Mouse (Mus musculus) stomach, embryonic 15.5 days (tissue): ENCODE measurements around the gene Runx3. TPM values are rescaled to one million over a fixed set of nuclear protein-coding genes. Genes with fewer than 3 reads are reported as not detected.
A peak's percentile ranks its signal among the peaks of the same experiment; 100 is the strongest.

Experiments used
- ATAC-seq: fragments of 200-750 bp; cut with Nextera tagmentation; 2 replicates; pipeline ENCODE4 v1.8.0; 2017; ENCODE audit warnings: low read depth, moderate number of reproducible peaks, moderate TSS enrichment; ENCODE audit not compliant: insufficient read depth, low FRiP score
- H3K27ac ChIP-seq: fragments of 300-500 bp; sonication (generic); 2 replicates; pipeline ENCODE4 v1.5.1; 2015; ENCODE audit warnings: mild to moderate bottlenecking, inconsistent platforms
- H3K27me3 ChIP-seq: fragments of 300-500 bp; sonication (generic); replicated peaks from 2 replicates; pipeline ENCODE4 v1.6.1; 2015; ENCODE audit warnings: inconsistent platforms
- H3K36me3 ChIP-seq: fragments of 300-500 bp; sonication (generic); 2 replicates; pipeline ENCODE4 v1.6.1; 2015; ENCODE audit warnings: inconsistent platforms
- H3K4me1 ChIP-seq: fragments of 300-500 bp; sonication (generic); 2 replicates; pipeline ENCODE4 v1.6.1; 2015; ENCODE audit warnings: inconsistent platforms
- H3K4me2 ChIP-seq: fragments of 300-500 bp; sonication (generic); 2 replicates; pipeline ENCODE4 v1.6.1; 2015; ENCODE audit warnings: mild to moderate bottlenecking, inconsistent platforms
- H3K4me3 ChIP-seq: fragments of 300-500 bp; sonication (generic); replicated peaks from 2 replicates; pipeline ENCODE4 v1.5.1; 2015; ENCODE audit warnings: inconsistent platforms
- H3K9ac ChIP-seq: fragments of 300-500 bp; sonication (generic); 2 replicates; pipeline ENCODE4 v1.6.1; 2015; ENCODE audit warnings: inconsistent platforms
- H3K9me3 ChIP-seq: fragments of 300-500 bp; sonication (generic); 2 replicates; pipeline ENCODE4 v1.6.1; 2016; ENCODE audit warnings: inconsistent platforms
- WGBS: fragments of 180-500 bp; shearing (Covaris S2); methylation state at CpG from one replicate; pipeline ENCODE4 v1.1.7; 2015; 5-methylcytosine and 5-hydroxymethylcytosine counted together
- polyA plus RNA-seq: library from polyadenylated mRNA; unstranded; fragments of >200 nt; fragmentation: Nextera tagmentation; extraction: Ambion mirVana; gene quantifications from 2 replicates; pipeline ENCODE4 v1.2.1, GENCODE M21; 2015

Gene Runx3
- polyA plus RNA-seq: 0.21 and 0.26 TPM in 2 replicates

DNA sequence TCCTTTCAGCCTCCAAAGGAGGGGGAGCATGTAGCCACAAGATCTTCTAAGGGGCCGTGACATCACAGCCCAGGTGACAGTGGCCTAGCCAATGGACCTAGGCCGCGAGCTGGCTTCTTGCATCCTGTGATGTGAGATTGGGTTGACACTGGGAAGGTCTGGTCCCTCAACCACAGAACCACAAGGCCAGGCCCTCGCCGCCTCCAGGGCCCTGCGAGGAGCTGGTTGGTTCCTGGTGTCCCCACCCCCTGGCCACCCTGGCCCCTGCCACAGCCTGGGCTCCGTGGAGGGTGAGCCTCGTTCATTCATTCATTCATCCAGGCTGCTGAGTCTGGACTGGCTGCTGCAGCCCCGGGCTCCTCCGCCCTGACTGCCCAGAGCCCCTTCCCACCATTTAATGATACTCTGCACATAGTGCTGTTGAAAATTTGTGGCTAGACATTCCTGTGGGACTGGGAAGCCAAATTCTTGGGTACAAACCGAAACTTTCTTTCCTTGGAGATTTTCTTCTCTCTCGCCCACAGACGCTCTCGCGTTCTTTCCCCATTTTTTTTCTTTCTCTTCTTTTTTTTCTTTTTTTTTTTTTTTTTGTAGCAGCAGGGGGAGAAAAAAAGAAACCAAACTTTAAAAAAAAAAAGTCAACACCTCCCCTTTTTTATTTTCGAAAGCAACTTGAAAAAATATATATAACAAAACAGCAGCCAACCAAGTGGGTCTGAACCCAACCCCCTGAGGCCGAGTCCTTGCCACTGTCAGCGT, at the start of gene Runx3:
Runx3 (plus strand) TSS at position 311 of the 759 bp plus-strand sequence.
- no peak within 1 kb of the TSS for H3K27ac ChIP-seq
- 76% methylated on average over 18 of the region's 18 CpGs for WGBS
- no peaks in the 10 kb centered on the region for H3K4me1 ChIP-seq
- no peak within 1 kb of the TSS for H3K4me3 ChIP-seq
- H3K9ac ChIP-seq: no peak within 1 kb of the TSS
- no peaks in the 10 kb centered on the region for H3K36me3 ChIP-seq
- ATAC-seq: no peak
- H3K4me2 ChIP-seq: no peak within 1 kb of the TSS
- H3K9me3 ChIP-seq: no peaks in the 10 kb centered on the region
- H3K27me3 ChIP-seq: no peaks in the 10 kb centered on the region

DNA sequence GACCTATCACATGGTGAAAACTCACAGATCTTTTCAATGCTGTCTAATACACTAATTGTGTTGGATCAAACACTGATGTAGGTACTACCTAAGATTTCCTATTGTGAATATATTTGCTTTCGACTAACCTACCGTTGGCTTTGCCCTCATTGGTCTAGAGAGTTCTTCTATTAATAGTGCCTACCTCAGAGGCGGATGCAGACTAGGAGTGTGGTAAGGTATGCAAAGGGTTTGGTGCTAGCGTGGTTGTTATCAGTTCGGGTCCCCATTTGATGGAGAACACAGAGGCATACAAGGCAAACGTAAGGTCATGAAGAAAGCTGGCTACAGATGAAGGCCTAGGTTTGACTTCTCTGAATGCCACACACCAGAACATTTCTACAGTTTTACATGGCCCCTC, 47.8 kb upstream of the Runx3 start:
- H3K36me3 ChIP-seq: no peaks in the 10 kb centered on the region
- no peak overlapping the region for H3K27ac ChIP-seq
- no peak overlapping the region for H3K4me2 ChIP-seq
- H3K27me3 ChIP-seq: no peaks in the 10 kb centered on the region
- H3K9me3 ChIP-seq: no peaks in the 10 kb centered on the region
- H3K4me1 ChIP-seq: no peaks in the 10 kb centered on the region
- 80% methylated on average over 6 of the region's 6 CpGs for WGBS
- ATAC-seq: no peak
- no peak overlapping the region for H3K4me3 ChIP-seq
- no peak overlapping the region for H3K9ac ChIP-seq

DNA sequence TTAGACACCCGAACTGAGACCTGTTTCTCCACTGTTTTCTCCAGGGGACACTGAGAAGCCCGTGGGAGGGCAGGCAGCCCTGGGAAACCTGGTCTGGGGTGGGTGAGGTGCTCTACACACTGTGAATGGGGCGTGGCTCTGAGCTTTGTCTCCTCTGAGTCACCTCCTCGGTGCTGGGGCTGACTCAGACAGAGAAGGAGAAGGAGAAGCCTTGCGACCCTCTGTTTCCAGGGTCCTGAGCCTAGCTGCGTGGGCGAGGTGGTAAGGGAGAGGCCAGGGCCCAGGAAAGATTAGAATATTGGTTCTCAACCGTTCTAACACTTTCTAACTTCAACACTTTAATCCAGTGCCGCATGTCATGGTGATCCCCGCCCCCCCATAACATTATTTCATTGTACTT, 46.9 kb upstream of the Runx3 start:
- ATAC-seq: peak; percentile 67; the same call in 1 of the 2 replicates
- Histone ChIP-seq H3K27me3 (no peaks in the 10 kb centered on the region), H3K9me3 (no peaks in the 10 kb centered on the region), H3K4me1 (no peaks in the 10 kb centered on the region), H3K36me3 (no peaks in the 10 kb centered on the region), H3K9ac (no peak overlapping the region), H3K4me2 (no peak overlapping the region), H3K27ac (no peak overlapping the region), H3K4me3 (no peak overlapping the region)
- WGBS: 60% methylated on average over 10 of the region's 10 CpGs

DNA sequence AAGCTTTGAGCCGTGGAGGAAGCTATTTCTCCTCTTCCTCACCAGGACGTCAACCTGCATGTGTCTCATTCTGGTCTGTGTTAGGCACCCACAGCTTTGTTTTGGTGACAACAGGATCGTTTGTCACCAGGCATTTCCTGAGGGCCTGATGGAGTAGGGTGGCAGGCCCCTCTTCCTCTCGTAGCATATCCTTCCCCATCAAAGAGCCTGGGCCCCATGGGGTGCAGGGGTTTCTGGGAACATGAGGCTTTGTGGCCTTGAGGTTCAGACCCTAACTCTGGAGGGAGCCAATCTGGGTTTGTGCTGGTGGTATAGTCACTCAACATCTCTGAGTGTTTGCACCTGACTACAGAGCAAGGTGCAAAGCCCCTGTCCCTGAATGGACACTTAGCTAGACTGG, 45.8 kb upstream of the Runx3 start:
- no peaks in the 10 kb centered on the region for H3K9me3 ChIP-seq
- no peak overlapping the region for H3K9ac ChIP-seq
- ATAC-seq: no peak
- H3K4me2 ChIP-seq: no peak overlapping the region
- 57% methylated on average over 4 of the region's 4 CpGs for WGBS
- no peaks in the 10 kb centered on the region for H3K36me3 ChIP-seq
- H3K4me1 ChIP-seq: no peaks in the 10 kb centered on the region
- no peak overlapping the region for H3K4me3 ChIP-seq
- H3K27me3 ChIP-seq: no peaks in the 10 kb centered on the region
- H3K27ac ChIP-seq: no peak overlapping the region

DNA sequence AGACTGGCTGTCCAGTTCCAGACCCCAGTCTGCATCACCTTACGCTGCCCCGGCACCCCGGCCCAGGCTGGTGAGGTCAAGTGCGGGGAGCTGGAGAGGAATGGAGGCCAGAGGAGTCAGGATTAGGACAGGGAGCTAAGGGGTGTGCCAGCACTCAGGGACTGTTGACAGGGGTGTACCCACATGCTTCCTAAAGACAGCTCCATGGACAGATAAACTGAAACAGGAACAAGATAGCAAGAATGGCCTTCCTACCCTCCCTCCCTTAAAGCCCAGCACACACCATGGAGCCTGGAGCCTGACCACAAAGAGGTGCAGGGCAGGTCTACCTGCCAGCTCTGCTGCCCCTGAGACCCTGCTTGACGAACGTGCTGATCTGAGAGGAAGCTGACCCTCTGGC, 45.1 kb upstream of the Runx3 start:
- Histone ChIP-seq H3K9me3 (no peaks in the 10 kb centered on the region), H3K4me3 (no peak overlapping the region), H3K4me2 (no peak overlapping the region), H3K36me3 (no peaks in the 10 kb centered on the region), H3K27me3 (no peaks in the 10 kb centered on the region), H3K4me1 (0 out of 2 replicates have a peak, but pooled peaks cover 5% of the 10 kb centered on the region), H3K27ac (no peak overlapping the region), H3K9ac (no peak overlapping the region)
- whole genome bisulfite sequencing: 75% methylated on average over 6 of the region's 6 CpGs
- ATAC-seq: no peak

DNA sequence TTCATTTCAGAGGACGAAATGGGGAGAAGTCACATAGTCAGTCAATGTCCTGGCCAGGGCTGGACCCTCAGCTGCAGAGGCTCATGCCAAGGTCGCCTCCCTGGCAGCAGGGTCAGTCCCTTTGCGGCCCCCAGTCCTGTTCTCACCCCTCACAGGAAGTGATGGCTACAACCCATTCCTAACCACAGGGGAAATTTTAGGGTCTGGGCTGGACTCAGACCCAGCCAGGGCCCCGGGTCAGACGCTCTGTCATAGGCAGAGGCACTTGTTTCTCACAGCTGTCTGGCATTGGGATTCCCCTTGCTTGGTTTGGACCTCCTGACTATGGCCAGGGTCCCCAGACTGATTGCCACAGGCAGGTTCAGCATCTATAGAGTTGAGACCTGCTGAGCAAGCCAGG, 43.8 kb upstream of the Runx3 start:
- no peak overlapping the region for H3K4me3 ChIP-seq
- H3K9ac ChIP-seq: no peak overlapping the region
- WGBS: 81% methylated on average over 5 of the region's 5 CpGs
- no peak overlapping the region for H3K4me2 ChIP-seq
- H3K27ac ChIP-seq: no peak overlapping the region
- no peaks in the 10 kb centered on the region for H3K9me3 ChIP-seq
- ATAC-seq: no peak
- H3K36me3 ChIP-seq: no peaks in the 10 kb centered on the region
- H3K4me1 ChIP-seq: 0 out of 2 replicates have a peak, but pooled peaks cover 5% of the 10 kb centered on the region
- H3K27me3 ChIP-seq: no peaks in the 10 kb centered on the region

DNA sequence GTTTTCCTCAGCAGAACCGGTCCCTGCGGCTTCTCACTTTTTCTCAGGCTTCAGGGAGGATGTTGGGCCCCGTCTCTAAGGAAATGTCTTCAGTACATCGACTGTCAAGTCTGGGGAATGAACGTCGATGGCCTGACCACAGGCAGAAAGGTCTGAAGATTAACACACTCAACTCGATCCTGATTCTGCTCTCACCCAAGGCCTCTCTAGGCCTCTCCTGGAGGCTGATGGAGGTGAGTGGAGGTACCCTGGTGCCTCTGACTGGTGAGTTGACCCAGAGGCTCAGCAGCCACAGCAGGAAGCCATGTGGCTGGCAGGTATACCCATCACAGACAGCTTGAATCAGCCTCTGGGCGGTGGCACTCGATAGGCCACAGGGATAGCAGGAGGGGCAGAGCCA, 43.3 kb upstream of the Runx3 start:
- Histone ChIP-seq H3K4me1 (0 out of 2 replicates have a peak, but pooled peaks cover 5% of the 10 kb centered on the region), H3K9ac (no peak overlapping the region), H3K36me3 (no peaks in the 10 kb centered on the region), H3K27ac (no peak overlapping the region), H3K4me2 (no peak overlapping the region), H3K4me3 (no peak overlapping the region), H3K9me3 (no peaks in the 10 kb centered on the region), H3K27me3 (no peaks in the 10 kb centered on the region)
- WGBS: 72% methylated on average over 9 of the region's 9 CpGs
- ATAC-seq: no peak

DNA sequence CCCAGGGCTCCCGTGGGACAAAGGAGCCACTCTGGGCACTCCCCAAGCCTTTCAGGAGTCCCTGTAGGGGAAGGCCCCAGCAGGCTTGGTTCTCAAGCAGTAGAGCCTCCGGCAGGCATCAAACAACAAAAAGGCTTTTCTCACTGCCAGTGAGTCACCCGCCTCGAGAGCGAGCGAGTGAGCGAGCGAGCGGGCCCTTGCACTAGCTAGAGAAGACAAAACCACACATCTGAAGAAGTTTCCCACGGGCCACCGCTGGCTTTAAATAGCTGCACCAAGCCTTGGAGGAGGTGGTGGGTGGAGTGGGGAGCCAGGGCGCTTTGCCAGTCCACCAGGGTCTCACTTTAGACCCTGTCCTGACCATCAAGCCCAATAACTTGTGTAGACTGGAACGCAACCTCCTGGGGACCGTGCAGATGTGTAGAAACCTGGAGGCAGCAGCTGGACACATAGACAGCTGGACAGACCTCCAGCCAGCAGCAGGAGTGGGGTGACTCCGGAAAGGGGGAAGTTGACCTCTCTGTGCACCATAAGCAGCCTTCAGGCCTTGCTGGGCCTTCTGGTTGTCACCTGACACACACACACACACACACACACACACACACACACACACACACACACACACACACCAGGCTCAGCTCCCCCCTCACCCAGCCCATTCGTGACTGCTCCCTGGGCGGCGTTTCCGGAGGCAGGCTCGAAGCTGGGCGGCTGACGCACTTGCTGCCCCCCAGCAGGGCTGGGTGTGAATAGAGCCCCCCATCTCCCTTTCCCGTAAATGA, 40.4 kb upstream of the Runx3 start:
- no peak for ATAC-seq
- H3K36me3 ChIP-seq: no peaks in the 10 kb centered on the region
- H3K27ac ChIP-seq: peak overlapping the region; percentile 36; the same call in 1 of the 2 replicates
- no peaks in the 10 kb centered on the region for H3K27me3 ChIP-seq
- no peaks in the 10 kb centered on the region for H3K9me3 ChIP-seq
- H3K4me2 ChIP-seq: no peak overlapping the region
- H3K4me3 ChIP-seq: no peak overlapping the region
- 0 out of 2 replicates have a peak, but pooled peaks cover 5% of the 10 kb centered on the region for H3K4me1 ChIP-seq
- 57% methylated on average over 23 of the region's 23 CpGs for WGBS
- no peak overlapping the region for H3K9ac ChIP-seq

DNA sequence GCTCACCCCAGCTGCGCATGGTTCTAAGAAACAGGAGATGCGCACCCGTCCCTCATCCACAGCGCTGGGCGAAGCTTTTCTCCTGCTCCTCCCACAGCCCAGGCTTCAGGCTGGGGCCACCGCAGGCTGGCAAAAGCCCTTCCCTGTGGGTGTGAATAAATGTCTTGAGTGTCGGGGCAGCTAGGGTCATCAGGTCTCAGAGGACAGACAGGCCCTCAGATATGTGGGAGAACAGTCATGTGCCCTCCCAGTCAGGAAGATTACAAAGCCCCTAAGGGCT, 39.9 kb upstream of the Runx3 start:
- Histone ChIP-seq H3K4me1 (0 out of 2 replicates have a peak, but pooled peaks cover 5% of the 10 kb centered on the region), H3K27me3 (no peaks in the 10 kb centered on the region), H3K4me3 (no peak overlapping the region), H3K9me3 (no peaks in the 10 kb centered on the region), H3K27ac (no peak overlapping the region; the same call in 1 of the 2 replicates), H3K36me3 (no peaks in the 10 kb centered on the region), H3K4me2 (no peak overlapping the region), H3K9ac (no peak overlapping the region)
- ATAC-seq: no peak
- 64% methylated on average over 7 of the region's 7 CpGs for WGBS

DNA sequence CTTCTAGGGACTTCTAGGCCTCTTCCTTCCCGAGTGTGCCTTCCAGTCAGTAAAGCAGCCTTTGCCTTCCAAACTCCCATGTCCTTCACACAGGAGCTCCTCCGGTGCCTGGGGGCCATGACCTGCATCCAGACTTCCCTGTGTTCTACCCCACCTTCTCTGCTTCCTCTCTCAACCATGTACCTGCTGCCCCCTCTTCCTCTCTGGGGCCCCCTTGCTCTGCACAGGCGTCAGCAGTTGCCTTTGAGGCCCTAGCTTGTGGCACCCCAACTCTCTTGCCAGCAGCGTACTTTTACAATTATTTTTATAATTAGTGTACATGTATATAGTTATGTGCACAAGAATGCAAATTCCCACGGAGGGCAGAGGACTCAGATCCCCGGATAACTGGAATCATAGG, 37.4 kb upstream of the Runx3 start:
- 0 out of 2 replicates have a peak, but pooled peaks cover 5% of the 10 kb centered on the region for H3K4me1 ChIP-seq
- WGBS: 65% methylated on average over 6 of the region's 6 CpGs
- no peak overlapping the region for H3K4me3 ChIP-seq
- no peaks in the 10 kb centered on the region for H3K9me3 ChIP-seq
- H3K27ac ChIP-seq: no peak overlapping the region
- H3K4me2 ChIP-seq: no peak overlapping the region
- H3K9ac ChIP-seq: no peak overlapping the region
- no peaks in the 10 kb centered on the region for H3K36me3 ChIP-seq
- no peaks in the 10 kb centered on the region for H3K27me3 ChIP-seq
- ATAC-seq: no peak

DNA sequence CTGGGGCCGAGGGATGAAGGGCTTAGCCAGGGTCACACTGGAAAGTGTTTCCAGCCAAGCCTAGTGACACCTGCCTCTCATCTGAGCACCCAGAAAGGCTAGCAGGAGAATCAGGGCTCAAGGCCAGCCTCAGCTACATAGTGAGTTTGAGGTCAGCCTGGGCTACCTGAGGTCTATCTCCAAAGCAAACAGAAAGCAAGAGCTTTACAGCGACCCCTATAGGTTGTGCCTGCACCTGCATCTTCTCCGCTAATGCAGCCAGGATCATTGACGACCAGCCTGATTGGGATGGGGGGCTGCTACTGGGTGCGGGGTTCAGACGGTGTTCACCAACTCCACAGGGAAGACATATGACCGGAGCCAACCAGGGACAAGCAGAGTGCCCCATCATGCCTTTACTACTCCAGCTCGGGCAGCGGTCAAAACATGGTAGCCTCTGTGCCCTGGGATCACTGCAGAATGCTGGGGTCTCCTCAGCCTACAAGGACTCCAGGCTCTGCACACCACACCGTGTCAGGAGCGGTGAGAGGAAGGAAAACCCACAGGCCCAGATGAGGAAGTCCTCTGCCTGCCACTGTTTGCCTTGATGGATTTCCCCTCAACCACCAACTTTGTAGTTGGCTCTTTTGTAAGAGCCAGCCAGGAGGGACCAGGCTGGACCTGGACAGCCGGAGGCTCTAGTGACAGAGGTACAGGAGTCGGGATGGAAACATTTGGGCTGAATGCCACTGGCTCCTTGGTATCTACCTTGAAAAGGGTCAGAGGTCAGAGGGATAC, 35.2 kb upstream of the Runx3 start:
- WGBS: 67% methylated on average over 13 of the region's 13 CpGs
- H3K9me3 ChIP-seq: no peaks in the 10 kb centered on the region
- no peak overlapping the region for H3K9ac ChIP-seq
- H3K36me3 ChIP-seq: no peaks in the 10 kb centered on the region
- no peak overlapping the region for H3K4me2 ChIP-seq
- H3K27ac ChIP-seq: no peak overlapping the region
- H3K4me3 ChIP-seq: no peak overlapping the region
- no peak for ATAC-seq
- H3K4me1 ChIP-seq: no peaks in the 10 kb centered on the region
- H3K27me3 ChIP-seq: no peaks in the 10 kb centered on the region

DNA sequence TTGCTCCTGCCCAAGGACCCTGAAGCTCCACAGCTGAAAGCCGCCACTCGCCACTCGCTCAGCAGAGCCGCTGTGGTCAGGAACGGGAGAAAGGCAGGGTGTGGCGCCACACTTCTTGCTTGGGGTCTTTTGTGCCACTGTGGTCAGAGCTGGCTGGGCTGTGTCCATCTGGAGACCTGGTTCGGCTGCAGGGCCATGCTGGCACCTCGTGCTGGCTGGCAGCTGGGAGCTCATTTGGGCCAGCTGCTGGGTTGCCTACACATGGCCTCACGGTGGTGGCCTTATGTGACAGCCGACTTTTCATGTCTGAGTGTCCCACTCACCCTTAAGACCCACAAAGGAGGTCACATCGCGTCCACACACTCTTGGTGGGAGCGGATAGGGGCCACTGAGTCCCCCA, 29.8 kb upstream of the Runx3 start:
- H3K4me2 ChIP-seq: no peak overlapping the region
- no peak for ATAC-seq
- H3K9me3 ChIP-seq: no peaks in the 10 kb centered on the region
- H3K9ac ChIP-seq: no peak overlapping the region
- no peaks in the 10 kb centered on the region for H3K36me3 ChIP-seq
- WGBS: 67% methylated on average over 13 of the region's 13 CpGs
- H3K27ac ChIP-seq: no peak overlapping the region
- no peaks in the 10 kb centered on the region for H3K4me1 ChIP-seq
- no peak overlapping the region for H3K4me3 ChIP-seq
- H3K27me3 ChIP-seq: no peaks in the 10 kb centered on the region
